Mouse (Mus musculus) heart, embryonic 16.5 days (tissue): ENCODE results near the gene Os9. TPM values are rescaled to one million over a fixed set of nuclear protein-coding genes. Genes with fewer than 3 reads are reported as not detected.

Source experiments
- ATAC-seq: fragments of 200-750 bp; cut with Nextera tagmentation; replicated peaks from 2 replicates; pipeline ENCODE4 v1.8.0; 2017; ENCODE audit warnings: moderate number of reproducible peaks; ENCODE audit not compliant: insufficient read depth, low FRiP score; ENCODE audit errors: extremely low read depth
- H3K27ac ChIP-seq: fragments of 300-500 bp; sonication (generic); 2 replicates; pipeline ENCODE4 v1.5.1; 2014; ENCODE audit warnings: mild to moderate bottlenecking, low read length, control low read depth, moderate library complexity
- H3K27me3 ChIP-seq: fragments of 300-500 bp; sonication (generic); 2 replicates; pipeline ENCODE4 v1.6.1; 2014; ENCODE audit warnings: low read length, mixed read lengths; ENCODE audit not compliant: control insufficient read depth, insufficient read depth
- H3K36me3 ChIP-seq: fragments of 300-500 bp; sonication (generic); 2 replicates; pipeline ENCODE4 v1.6.1; 2014; ENCODE audit not compliant: control insufficient read depth, insufficient read depth
- H3K4me1 ChIP-seq: fragments of 300-500 bp; sonication (generic); 2 replicates; pipeline ENCODE4 v1.6.1; 2014; ENCODE audit warnings: low read length, mixed read lengths; ENCODE audit not compliant: control insufficient read depth, insufficient read depth
- H3K4me2 ChIP-seq: fragments of 300-500 bp; sonication (generic); 2 replicates; pipeline ENCODE4 v1.6.1; 2014; ENCODE audit warnings: low read depth, mild to moderate bottlenecking, control low read depth, low read length
- H3K4me3 ChIP-seq: fragments of 300-500 bp; sonication (generic); 2 replicates; pipeline ENCODE4 v1.5.1; 2014; ENCODE audit warnings: mild to moderate bottlenecking, control low read depth, low read length
- H3K9ac ChIP-seq: fragments of 300-500 bp; sonication (generic); 2 replicates; pipeline ENCODE4 v1.6.1; 2014; ENCODE audit warnings: low read length, control low read depth
- H3K9me3 ChIP-seq: fragments of 300-500 bp; sonication (generic); replicated peaks from 2 replicates; pipeline ENCODE4 v1.6.1; 2016; ENCODE audit warnings: low read length; ENCODE audit not compliant: control insufficient read depth
- WGBS: fragments of 180-500 bp; shearing (Covaris S2); extraction: QIAGEN DNeasy Blood & Tissue Kit; methylation state at CpG from one replicate; pipeline ENCODE4 v1.1.7; 2014; 5-methylcytosine and 5-hydroxymethylcytosine counted together
- polyA plus RNA-seq: library from polyadenylated mRNA; unstranded; fragments of >200 nt; fragmentation: Nextera tagmentation; extraction: Ambion mirVana; gene quantifications from 2 replicates; pipeline ENCODE4 v1.2.1, GENCODE M21; 2015

Gene Os9
- polyA plus RNA-seq, 1 experiment from 2014 or later = 57.5 TPM

DNA sequence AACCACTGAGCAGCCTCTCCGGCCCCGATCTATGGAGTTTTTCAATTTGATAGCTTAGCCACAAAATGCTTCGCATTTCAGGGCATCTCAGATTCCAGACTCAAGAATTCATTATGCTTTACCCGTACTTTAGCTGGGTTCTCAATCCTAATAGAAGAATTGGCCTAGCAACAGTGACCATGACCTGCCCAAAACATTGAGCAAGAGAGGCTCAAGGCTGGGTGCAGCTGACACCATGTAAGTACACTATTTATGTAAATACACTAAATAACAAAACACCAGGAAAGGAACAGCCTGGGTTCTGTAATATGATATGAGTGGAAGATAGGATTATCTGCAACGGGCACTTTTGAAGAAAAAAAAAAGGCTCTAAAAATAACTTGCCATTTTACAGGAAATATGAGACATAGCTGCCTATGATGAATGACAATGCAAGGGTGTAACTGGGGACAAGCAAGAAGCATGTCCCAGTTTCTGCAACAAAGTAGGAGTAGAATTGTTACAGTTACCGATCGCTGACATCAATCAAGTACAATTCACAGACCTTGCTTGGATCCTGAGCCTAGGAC lies 6.9 kb upstream of the Os9 start:
- ATAC-seq = no peak
- Histone ChIP-seq H3K4me1 (peaks cover 2% of the 10 kb centered on the region; the same call in 1 of the 2 replicates), H3K9ac (no peak overlapping the region), H3K36me3 (no peaks in the 10 kb centered on the region), H3K27ac (no peak overlapping the region), H3K9me3 (no peaks in the 10 kb centered on the region), H3K4me2 (no peak overlapping the region), H3K27me3 (no peaks in the 10 kb centered on the region), H3K4me3 (no peak overlapping the region)
- WGBS = 68% methylated on average over 7 of the region's 7 CpGs

GRCm38 (mm10) chr10:127126579-127126978 lies 5.6 kb upstream of the Os9 start:
- H3K36me3 ChIP-seq = no peaks in the 10 kb centered on the region
- no peak overlapping the region for H3K4me2 ChIP-seq
- H3K27me3 ChIP-seq = no peaks in the 10 kb centered on the region
- no peak overlapping the region for H3K27ac ChIP-seq
- peaks cover 2% of the 10 kb centered on the region; the same call in 1 of the 2 replicates for H3K4me1 ChIP-seq
- no peak overlapping the region for H3K9ac ChIP-seq
- H3K9me3 ChIP-seq = no peaks in the 10 kb centered on the region
- WGBS = 61% methylated on average over 5 of the region's 5 CpGs
- ATAC-seq = no peak
- no peak overlapping the region for H3K4me3 ChIP-seq

DNA sequence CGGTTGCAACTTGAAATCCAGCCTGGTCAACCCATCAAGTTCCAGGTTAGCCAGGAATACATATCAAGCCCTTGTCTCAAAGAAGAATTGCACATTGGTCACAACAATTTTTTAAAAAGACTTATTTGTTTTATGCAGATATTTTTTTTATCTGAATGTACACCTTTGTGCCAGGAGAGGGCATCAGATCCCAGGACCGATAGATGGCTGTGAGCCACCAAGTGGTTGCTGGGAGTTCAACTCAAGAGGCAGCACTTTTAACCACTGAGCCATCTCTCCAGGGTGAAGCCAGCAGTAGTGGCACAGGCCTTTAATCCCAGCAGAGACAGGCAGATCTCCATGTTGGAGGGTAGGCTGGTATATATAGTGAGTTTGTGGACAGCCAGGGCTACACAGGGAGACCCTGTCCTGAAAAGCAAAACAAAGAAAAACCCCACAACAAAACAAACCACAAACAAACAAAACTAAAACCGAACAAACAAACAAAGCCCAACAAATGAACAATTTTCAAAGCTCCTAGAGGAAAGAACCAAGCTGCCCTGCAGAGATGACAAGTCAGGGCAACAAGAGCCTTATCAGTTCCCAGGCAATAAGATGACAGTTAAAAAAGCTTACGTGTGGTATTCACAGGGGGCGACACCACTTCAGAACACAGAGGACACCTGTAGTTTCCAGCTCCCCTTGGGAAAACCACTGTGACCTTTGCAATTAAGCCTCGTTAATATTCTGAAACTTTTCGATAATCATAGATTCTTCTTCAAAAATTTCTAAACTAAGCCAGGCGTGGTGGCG lies 4.5 kb upstream of the Os9 start:
- H3K36me3 ChIP-seq = no peaks in the 10 kb centered on the region
- no peak overlapping the region for H3K4me3 ChIP-seq
- H3K4me1 ChIP-seq = peaks cover 3% of the 10 kb centered on the region
- H3K27me3 ChIP-seq = no peaks in the 10 kb centered on the region
- H3K27ac ChIP-seq = no peak overlapping the region
- no peak overlapping the region for H3K4me2 ChIP-seq
- ATAC-seq = no peak
- no peak overlapping the region; the same call in 1 of the 2 replicates for H3K9ac ChIP-seq
- no peaks in the 10 kb centered on the region for H3K9me3 ChIP-seq
- 66% methylated on average over 9 of the region's 9 CpGs for WGBS

GRCm38 (mm10) chr10:127123436-127123805 lies 2.5 kb upstream of the Os9 start:
- Histone ChIP-seq H3K27me3 (no peaks in the 10 kb centered on the region), H3K4me1 (peaks cover 6% of the 10 kb centered on the region), H3K36me3 (no peaks in the 10 kb centered on the region; the same call in 1 of the 2 replicates), H3K9ac (peak overlapping the region; percentile 33), H3K4me2 (peak overlapping the region; percentile 68), H3K4me3 (peak overlapping the region; percentile 42), H3K27ac (no peak overlapping the region), H3K9me3 (no peaks in the 10 kb centered on the region)
- ATAC-seq = no peak
- WGBS = 11% methylated on average over 4 of the region's 4 CpGs

DNA sequence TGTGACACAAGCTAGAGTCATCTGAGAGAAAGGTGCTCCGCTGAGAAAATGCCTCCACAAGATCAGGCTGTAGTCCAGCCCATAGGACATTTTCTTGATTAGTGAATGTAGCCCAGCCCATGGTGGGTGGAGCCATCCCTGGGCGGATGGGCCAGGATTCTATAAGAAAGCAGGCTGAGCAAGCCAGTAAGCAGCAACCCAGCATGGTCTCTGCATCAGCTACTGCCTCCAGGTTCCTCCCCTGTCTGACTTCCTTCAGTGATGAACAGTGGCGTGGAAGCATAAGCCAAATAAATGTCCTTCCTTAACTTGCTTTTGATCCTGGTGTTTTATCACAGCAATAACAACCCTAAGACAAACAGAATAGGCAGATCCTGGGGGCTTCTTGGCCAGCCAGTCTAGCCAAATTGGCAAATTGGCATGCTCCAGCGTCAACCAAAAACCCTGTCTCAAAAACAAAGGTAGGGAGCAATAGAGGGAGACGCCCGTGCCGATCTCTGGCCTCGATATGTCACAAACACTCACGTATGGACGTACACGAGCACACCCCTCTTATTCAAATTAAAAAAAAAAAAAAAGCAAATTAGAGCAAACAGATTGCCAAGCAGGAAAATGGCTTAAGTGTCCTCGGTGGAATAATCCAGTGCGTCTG lies 2.0 kb upstream of the Os9 start:
- no peak for ATAC-seq
- 20% methylated on average over 13 of the region's 13 CpGs for WGBS
- Histone ChIP-seq H3K27ac (no peak overlapping the region), H3K9me3 (no peaks in the 10 kb centered on the region), H3K36me3 (peaks cover 5% of the 10 kb centered on the region; the same call in 1 of the 2 replicates), H3K4me2 (peak overlapping the region; percentile 68), H3K4me1 (peaks cover 6% of the 10 kb centered on the region), H3K27me3 (no peaks in the 10 kb centered on the region), H3K4me3 (peak overlapping the region; percentile 42), H3K9ac (peak overlapping the region; percentile 33; the same call in 1 of the 2 replicates)

DNA sequence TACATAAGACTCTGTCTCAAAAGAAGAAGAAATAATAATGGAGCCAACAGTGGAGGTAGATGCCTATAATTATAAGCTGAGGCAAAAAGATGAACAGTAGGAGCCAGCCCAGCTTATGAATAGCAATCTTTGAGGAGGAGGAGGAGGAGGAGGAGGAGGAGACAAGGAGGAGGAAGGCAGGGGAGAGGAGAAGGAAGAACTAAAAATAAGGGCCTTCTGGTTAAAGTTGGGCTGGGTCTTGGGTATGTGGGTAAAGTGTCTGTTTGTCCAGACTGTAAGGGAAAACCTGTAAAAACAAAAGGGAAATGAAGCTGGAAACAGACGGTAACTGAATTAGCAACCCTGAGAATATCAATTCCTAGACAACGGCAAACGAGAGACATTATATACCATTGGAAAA lies 1.1 kb upstream of the Os9 start:
- no peaks in the 10 kb centered on the region for H3K9me3 ChIP-seq
- H3K9ac ChIP-seq = no peak overlapping the region
- H3K4me3 ChIP-seq = no peak overlapping the region
- peaks cover 6% of the 10 kb centered on the region for H3K4me1 ChIP-seq
- H3K4me2 ChIP-seq = no peak overlapping the region
- peaks cover 10% of the 10 kb centered on the region for H3K36me3 ChIP-seq
- no peak for ATAC-seq
- 88% methylated on average over 3 of the region's 3 CpGs for WGBS
- H3K27me3 ChIP-seq = no peaks in the 10 kb centered on the region
- no peak overlapping the region for H3K27ac ChIP-seq

GRCm38 (mm10) chr10:127120301-127121065 lies 448 bp downstream of the Os9 start:
- Histone ChIP-seq H3K9me3 (no peaks in the 10 kb centered on the region), H3K9ac (peak overlapping the region; percentile 91), H3K36me3 (peaks cover 16% of the 10 kb centered on the region), H3K27me3 (no peaks in the 10 kb centered on the region), H3K27ac (no peak overlapping the region), H3K4me3 (peak overlapping the region; percentile 96), H3K4me1 (peaks cover 6% of the 10 kb centered on the region), H3K4me2 (peak overlapping the region; percentile 98)
- ATAC-seq = peak; percentile 17; the same call in 1 of the 2 replicates
- WGBS = 4% methylated on average over 34 of the region's 34 CpGs

DNA sequence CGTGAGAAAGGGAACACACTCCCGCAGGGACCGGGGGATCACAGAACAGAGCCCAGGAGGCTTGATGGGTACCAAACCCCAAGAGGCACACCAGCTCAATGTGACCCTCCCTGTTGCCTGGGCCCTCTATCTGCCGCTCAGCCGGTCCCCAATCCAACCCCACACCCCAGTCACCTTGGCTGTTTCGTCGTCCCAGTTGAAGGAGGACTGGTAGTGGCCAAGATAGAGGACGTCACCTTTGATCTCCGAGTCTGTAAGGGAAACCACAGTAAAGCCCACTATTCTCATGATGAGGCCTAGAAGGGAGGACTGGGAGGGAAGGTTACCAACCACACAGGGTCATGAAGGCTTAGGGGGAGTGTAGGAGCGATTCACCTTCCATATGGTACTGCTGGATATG lies 1.7 kb downstream of the Os9 start:
- H3K4me3 ChIP-seq = no peak overlapping the region
- no peak overlapping the region for H3K27ac ChIP-seq
- peaks cover 16% of the 10 kb centered on the region for H3K36me3 ChIP-seq
- no peaks in the 10 kb centered on the region for H3K27me3 ChIP-seq
- H3K9me3 ChIP-seq = no peaks in the 10 kb centered on the region
- peaks cover 6% of the 10 kb centered on the region for H3K4me1 ChIP-seq
- H3K4me2 ChIP-seq = no peak overlapping the region
- 89% methylated on average over 10 of the region's 10 CpGs for WGBS
- no peak overlapping the region for H3K9ac ChIP-seq
- ATAC-seq = no peak
